Mouse (Mus musculus): ENCODE results near the gene Inpp5k. TPM values are rescaled to one million over a fixed set of nuclear protein-coding genes. Genes with fewer than 3 reads are reported as not detected.
A peak's percentile ranks its signal among the peaks of the same experiment; 100 is the strongest.

Inpp5k gene
- polyA plus RNA-seq, 1 experiment, result 56.9 TPM

DNA sequence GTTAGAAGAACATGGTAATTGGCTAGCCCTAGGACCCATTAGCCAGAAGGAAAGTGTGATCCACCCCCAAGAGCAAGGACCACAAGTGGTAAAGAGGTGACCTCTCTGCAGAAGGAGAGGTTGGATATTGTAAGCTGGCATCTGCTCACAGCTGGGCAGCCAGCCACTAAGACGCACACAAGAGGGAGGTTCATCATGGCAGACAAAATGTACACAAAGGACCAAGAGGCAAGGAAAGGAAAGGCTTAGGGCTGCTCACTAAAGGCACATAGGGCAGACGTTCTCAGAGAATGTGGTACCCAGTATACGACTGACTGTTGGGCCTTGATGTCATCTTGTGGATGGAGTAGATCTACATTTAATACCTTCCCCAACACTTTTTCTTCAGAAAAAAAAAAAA, 44.1 kb downstream of the Inpp5k start:
- TF ChIP-seq CTCF (IDR thresholded peaks at IDR 0.05; ENCODE audit: extremely low read depth, insufficient read depth, insufficient read length, insufficient replicate concordance) (no peak), POLR2A (IDR thresholded peaks at IDR 0.05; ENCODE audit: low read depth, low read length) (no peak)
- Histone ChIP-seq H3K27me3 (ENCODE audit: control insufficient read depth, insufficient read depth, low read length) (no peaks in the 10 kb centered on the region), H3K4me3 (ENCODE audit: extremely low read depth, insufficient read depth, insufficient read length) (no peak overlapping the region), H3K27ac (ENCODE audit: insufficient read depth, low read length) (no peak overlapping the region), H3K4me1 (ENCODE audit: control insufficient read depth, insufficient read depth, insufficient read length) (no peaks in the 10 kb centered on the region; the same call in 1 of the 2 replicates), H3K36me3 (ENCODE audit: control insufficient read depth, insufficient read depth, low read length) (peaks cover 37% of the 10 kb centered on the region)
- no peak for DNase-seq (ENCODE audit: low read depth in 1 of 2, low spot score in 2 of 2)
- WGBS, result 84% methylated on average over 3 of the region's 3 CpGs

DNA sequence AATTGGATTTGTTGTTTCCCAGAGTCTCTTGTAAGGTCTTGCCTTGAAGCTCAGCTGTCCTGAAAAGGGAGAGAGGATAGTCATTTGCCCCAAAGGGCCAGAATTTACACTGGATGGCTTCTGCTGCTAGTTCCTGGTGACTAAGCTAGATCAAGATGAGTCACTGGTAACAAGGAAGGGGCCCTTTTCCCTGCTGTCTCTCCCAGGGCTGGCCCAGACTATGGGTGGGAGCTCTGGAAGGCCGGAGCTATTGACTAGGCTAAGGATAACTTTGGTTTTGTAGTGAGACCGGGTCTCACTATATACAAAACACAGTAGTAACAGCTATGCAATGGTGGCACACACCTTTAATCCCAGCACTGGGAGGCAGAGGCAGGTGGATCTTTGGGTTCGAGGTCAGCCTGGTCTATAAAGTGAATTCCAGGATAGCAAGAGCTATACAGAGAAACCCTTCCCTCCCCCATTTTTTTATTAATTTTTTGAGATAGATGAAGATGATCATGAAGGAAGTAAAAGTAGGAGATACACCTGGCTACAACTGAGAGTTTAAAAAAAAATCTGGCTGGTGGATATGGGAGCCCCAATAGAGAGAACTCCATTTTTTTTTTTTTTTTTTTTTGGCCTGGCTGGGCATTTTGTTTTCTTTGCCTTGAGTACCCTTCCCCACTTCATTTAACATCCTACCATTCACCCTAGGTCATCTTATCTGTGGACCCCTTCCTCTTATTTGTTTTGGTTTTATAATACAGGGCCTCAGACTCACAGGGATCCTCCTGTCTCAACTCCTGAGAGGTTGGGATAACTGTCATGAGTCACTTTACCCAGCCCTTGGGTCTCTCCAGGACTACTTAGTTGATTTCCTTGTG, 47.3 kb downstream of the Inpp5k start:
- WGBS, result 91% methylated on average over 3 of the region's 3 CpGs
- H3K27me3 ChIP-seq (ENCODE audit: control insufficient read depth, insufficient read depth, low read length), result no peaks in the 10 kb centered on the region
- H3K36me3 ChIP-seq (ENCODE audit: control insufficient read depth, insufficient read depth, low read length), result peaks cover 9% of the 10 kb centered on the region
- H3K4me3 ChIP-seq (ENCODE audit: extremely low read depth, insufficient read depth, insufficient read length), result peak overlapping the region; percentile 62
- no peak for DNase-seq (ENCODE audit: low read depth in 1 of 2, low spot score in 2 of 2)
- peak overlapping the region; percentile 82 for H3K27ac ChIP-seq (ENCODE audit: insufficient read depth, low read length)
- no peak for TF ChIP-seq POLR2A (IDR thresholded peaks at IDR 0.05; ENCODE audit: low read depth, low read length)
- no peak for TF ChIP-seq CTCF (IDR thresholded peaks at IDR 0.05; ENCODE audit: extremely low read depth, insufficient read depth, insufficient read length, insufficient replicate concordance)
- peaks cover 6% of the 10 kb centered on the region for H3K4me1 ChIP-seq (ENCODE audit: control insufficient read depth, insufficient read depth, insufficient read length)

DNA sequence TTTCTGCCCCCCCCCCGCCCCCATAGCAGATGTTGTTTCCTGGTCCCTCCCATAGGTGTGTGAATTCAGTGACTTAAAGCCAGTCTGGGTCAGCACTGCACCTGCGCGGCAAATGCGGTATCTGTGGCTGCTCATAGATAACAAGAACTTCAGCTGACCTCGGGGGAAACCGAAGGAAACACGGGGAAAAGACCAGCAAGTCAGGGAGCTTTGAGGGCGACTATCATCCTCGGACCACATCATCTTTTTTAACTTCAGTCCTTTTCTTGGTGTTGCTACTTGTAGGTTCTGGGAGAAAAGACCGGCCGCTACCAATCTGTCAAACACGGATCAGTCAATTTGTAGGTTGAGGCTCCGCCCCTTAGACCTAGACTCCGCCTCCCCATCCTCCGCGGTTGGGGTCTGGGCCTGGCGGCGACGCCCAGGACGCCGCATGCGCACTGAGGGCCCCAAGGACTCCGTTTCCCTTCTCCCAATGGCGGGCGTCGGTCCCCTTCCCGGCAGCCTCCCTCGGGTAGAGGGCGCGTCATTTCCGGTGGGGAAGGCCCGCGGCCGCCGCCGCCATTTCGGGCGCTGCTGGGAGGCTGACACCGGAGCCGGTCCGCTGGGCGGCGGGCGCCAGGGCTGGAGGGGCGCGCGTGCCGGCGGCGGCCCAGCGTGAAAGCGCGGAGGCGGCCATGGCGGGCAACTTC, 48.1 kb downstream of the Inpp5k start, which contains the start of gene Crk:
Crk (plus strand) TSS at position 513 of the 692 bp plus-strand sequence.
- TF ChIP-seq POLR2A (IDR thresholded peaks at IDR 0.05; ENCODE audit: low read depth, low read length) (peak; percentile 72), CTCF (IDR thresholded peaks at IDR 0.05; ENCODE audit: extremely low read depth, insufficient read depth, insufficient read length, insufficient replicate concordance) (no peak)

DNA sequence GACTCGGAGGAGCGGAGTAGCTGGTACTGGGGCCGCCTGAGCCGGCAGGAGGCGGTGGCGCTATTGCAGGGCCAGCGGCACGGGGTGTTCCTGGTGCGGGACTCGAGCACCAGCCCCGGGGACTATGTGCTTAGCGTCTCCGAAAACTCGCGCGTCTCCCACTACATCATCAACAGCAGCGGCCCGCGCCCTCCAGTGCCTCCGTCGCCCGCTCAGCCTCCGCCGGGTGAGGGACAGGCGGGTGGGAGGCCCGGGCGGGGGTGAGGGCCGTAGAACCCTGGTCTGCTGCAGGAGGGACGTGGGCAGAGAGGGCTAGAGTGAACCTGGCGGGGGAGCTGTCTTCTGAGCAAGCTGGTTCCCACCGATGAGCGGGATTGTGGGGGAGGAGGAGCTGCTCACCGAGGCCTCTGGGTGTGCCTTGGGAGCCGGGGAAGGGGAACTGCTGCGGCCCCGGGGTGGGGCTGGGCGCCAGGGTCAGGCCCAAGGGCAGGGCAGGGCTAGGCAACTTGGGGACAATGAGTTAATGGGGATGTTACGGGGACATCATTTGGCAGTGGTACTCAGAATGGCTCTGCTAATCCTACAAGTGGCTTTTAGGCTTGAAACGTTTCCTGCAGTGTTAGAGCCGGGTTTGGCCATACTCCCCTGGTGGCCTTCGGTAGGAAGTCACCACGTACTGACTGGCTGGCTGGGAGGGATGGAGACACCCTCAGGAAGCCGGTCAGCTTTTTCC, 48.8 kb downstream of the Inpp5k start:
- Histone ChIP-seq H3K4me3 (ENCODE audit: extremely low read depth, insufficient read depth, insufficient read length) (peak overlapping the region; percentile 92), H3K27ac (ENCODE audit: insufficient read depth, low read length) (peak overlapping the region; percentile 96), H3K27me3 (ENCODE audit: control insufficient read depth, insufficient read depth, low read length) (no peaks in the 10 kb centered on the region), H3K36me3 (ENCODE audit: control insufficient read depth, insufficient read depth, low read length) (peaks cover 3% of the 10 kb centered on the region; the same call in 1 of the 2 replicates), H3K4me1 (ENCODE audit: control insufficient read depth, insufficient read depth, insufficient read length) (peaks cover 6% of the 10 kb centered on the region)
- TF ChIP-seq POLR2A (IDR thresholded peaks at IDR 0.05; ENCODE audit: low read depth, low read length) (no peak), CTCF (IDR thresholded peaks at IDR 0.05; ENCODE audit: extremely low read depth, insufficient read depth, insufficient read length, insufficient replicate concordance) (peak; percentile 16; the same call in 1 of the 2 replicates)
- WGBS, result under 1% methylated on average over 43 of the region's 43 CpGs
- peak in 1 of 2 experiments; percentile 47 for DNase-seq (ENCODE audit: low read depth in 1 of 2, low spot score in 2 of 2)

More for the DNA sequence above, 48.1 kb downstream of the Inpp5k start, which contains the start of gene Crk:
- H3K27me3 ChIP-seq (ENCODE audit: control insufficient read depth, insufficient read depth, low read length), result no peaks in the 10 kb centered on the region
- under 1% methylated on average over 52 of the region's 55 CpGs for WGBS
- peak; percentile 97 to 99 for DNase-seq (ENCODE audit: low read depth in 1 of 2, low spot score in 2 of 2)
- H3K4me1 ChIP-seq (ENCODE audit: control insufficient read depth, insufficient read depth, insufficient read length), result peaks cover 6% of the 10 kb centered on the region
- peak within 1 kb of the TSS; percentile 96 for H3K27ac ChIP-seq (ENCODE audit: insufficient read depth, low read length)
- peaks cover 3% of the 10 kb centered on the region; the same call in 1 of the 2 replicates for H3K36me3 ChIP-seq (ENCODE audit: control insufficient read depth, insufficient read depth, low read length)
- peak within 1 kb of the TSS; percentile 92 for H3K4me3 ChIP-seq (ENCODE audit: extremely low read depth, insufficient read depth, insufficient read length)

DNA sequence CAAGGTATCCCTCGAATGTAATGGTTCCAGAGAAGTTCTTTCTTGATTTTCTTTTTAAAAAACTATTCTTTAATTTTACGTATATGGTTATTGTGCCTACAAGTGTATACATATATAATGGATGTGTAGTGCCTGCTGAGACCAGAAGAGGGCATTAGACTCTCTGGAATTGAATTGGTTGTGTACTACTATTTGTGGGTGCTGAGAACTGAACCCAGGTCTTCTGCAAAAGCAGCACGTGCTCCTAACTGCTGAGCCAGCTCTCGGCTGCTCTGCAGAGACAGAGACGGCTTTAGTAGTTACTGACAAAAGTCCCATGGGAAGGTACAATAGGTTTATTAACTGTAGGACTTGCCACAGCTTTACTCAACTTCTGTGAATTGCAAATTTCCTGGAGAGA, 53.7 kb downstream of the Inpp5k start:
- DNase-seq (ENCODE audit: low read depth in 1 of 2, low spot score in 2 of 2), result no peak
- Histone ChIP-seq H3K36me3 (ENCODE audit: control insufficient read depth, insufficient read depth, low read length) (peaks cover 6% of the 10 kb centered on the region), H3K4me1 (ENCODE audit: control insufficient read depth, insufficient read depth, insufficient read length) (peaks cover 6% of the 10 kb centered on the region; the same call in 1 of the 2 replicates), H3K4me3 (ENCODE audit: extremely low read depth, insufficient read depth, insufficient read length) (no peak overlapping the region), H3K27me3 (ENCODE audit: control insufficient read depth, insufficient read depth, low read length) (no peaks in the 10 kb centered on the region), H3K27ac (ENCODE audit: insufficient read depth, low read length) (no peak overlapping the region)
- 93% methylated on average over 5 of the region's 5 CpGs for WGBS
- TF ChIP-seq POLR2A (IDR thresholded peaks at IDR 0.05; ENCODE audit: low read depth, low read length), result no peak
- TF ChIP-seq CTCF (IDR thresholded peaks at IDR 0.05; ENCODE audit: extremely low read depth, insufficient read depth, insufficient read length, insufficient replicate concordance), result no peak

DNA sequence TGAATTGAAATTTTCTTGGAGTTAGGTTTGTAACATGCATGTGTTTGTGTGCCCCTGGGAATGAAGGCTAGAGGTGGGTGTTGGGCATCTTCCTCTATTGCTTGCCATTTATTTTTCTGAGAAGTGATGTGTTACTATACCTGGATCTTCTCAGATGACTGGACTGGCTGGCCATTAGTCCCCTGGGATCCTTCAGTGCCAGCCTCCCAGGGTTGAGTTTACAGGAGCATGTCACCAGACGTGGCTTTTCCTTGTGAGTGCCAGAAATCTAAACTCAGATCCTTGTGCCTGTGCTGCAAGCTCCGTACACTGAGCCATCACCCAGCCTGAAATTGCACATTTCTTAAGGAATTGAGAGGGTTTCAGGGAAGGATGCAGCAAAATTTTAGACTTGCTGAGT, 54.2 kb downstream of the Inpp5k start:
- Histone ChIP-seq H3K4me1 (ENCODE audit: control insufficient read depth, insufficient read depth, insufficient read length) (peaks cover 6% of the 10 kb centered on the region; the same call in 1 of the 2 replicates), H3K27me3 (ENCODE audit: control insufficient read depth, insufficient read depth, low read length) (no peaks in the 10 kb centered on the region), H3K4me3 (ENCODE audit: extremely low read depth, insufficient read depth, insufficient read length) (no peak overlapping the region), H3K27ac (ENCODE audit: insufficient read depth, low read length) (no peak overlapping the region), H3K36me3 (ENCODE audit: control insufficient read depth, insufficient read depth, low read length) (peaks cover 8% of the 10 kb centered on the region)
- WGBS, result 80% methylated on average over 2 of the region's 2 CpGs
- TF ChIP-seq CTCF (IDR thresholded peaks at IDR 0.05; ENCODE audit: extremely low read depth, insufficient read depth, insufficient read length, insufficient replicate concordance), result no peak
- no peak for TF ChIP-seq POLR2A (IDR thresholded peaks at IDR 0.05; ENCODE audit: low read depth, low read length)
- no peak for DNase-seq (ENCODE audit: low read depth in 1 of 2, low spot score in 2 of 2)

All from spleen, adult 2 months (tissue).